Mouse (Mus musculus) heart, embryonic 12.5 days (tissue): Measurements from ENCODE around the gene H2afx. TPM values are rescaled to one million over a fixed set of nuclear protein-coding genes. Genes with fewer than 3 reads are reported as not detected.
"Not testable (repeated sequence)": the region's sequence is repeated elsewhere in the genome, so short reads cannot be mapped to it uniquely, and the experiment has no call there.

Source experiments
- ATAC-seq: fragments of 200-750 bp; cut with Nextera tagmentation; 2 replicates; pipeline ENCODE4 v1.8.0; 2017; ENCODE audit warnings: moderate TSS enrichment, moderate library complexity; ENCODE audit not compliant: insufficient number of reproducible peaks, low FRiP score
- H3K27ac ChIP-seq: fragments of 300-500 bp; sonication (generic); 2 replicates; pipeline ENCODE4 v1.5.1; 2016; ENCODE audit warnings: mild to moderate bottlenecking, moderate library complexity; ENCODE audit not compliant: poor library complexity, severe bottlenecking
- H3K27me3 ChIP-seq: fragments of 300-500 bp; sonication (generic); replicated peaks from 2 replicates; pipeline ENCODE4 v1.6.1; 2016; ENCODE audit warnings: mild to moderate bottlenecking, moderate library complexity
- H3K36me3 ChIP-seq: fragments of 300-500 bp; sonication (generic); 2 replicates; pipeline ENCODE4 v1.6.1; 2016; ENCODE audit warnings: mild to moderate bottlenecking, moderate library complexity
- H3K4me1 ChIP-seq: fragments of 300-500 bp; sonication (generic); replicated peaks from 2 replicates; pipeline ENCODE4 v1.6.1; 2016; ENCODE audit warnings: mild to moderate bottlenecking
- H3K4me2 ChIP-seq: fragments of 300-500 bp; sonication (generic); 2 replicates; pipeline ENCODE4 v1.6.1; 2016; ENCODE audit warnings: mild to moderate bottlenecking, moderate library complexity
- H3K4me3 ChIP-seq: fragments of 300-500 bp; sonication (generic); 2 replicates; pipeline ENCODE4 v1.5.1; 2016; ENCODE audit warnings: mild to moderate bottlenecking
- H3K9ac ChIP-seq: fragments of 300-500 bp; sonication (generic); 2 replicates; pipeline ENCODE4 v1.6.1; 2016; ENCODE audit warnings: mild to moderate bottlenecking, moderate library complexity
- H3K9me3 ChIP-seq: fragments of 300-500 bp; sonication (generic); replicated peaks from 2 replicates; pipeline ENCODE4 v1.6.1; 2016; ENCODE audit warnings: mild to moderate bottlenecking, moderate library complexity
- WGBS: fragments of 180-500 bp; shearing (Covaris S2); methylation state at CpG from one replicate; pipeline ENCODE4 v1.1.7; 2016; 5-methylcytosine and 5-hydroxymethylcytosine counted together
- polyA plus RNA-seq: library from polyadenylated mRNA; unstranded; fragments of >200 nt; fragmentation: Nextera tagmentation; extraction: Ambion mirVana; gene quantifications from 2 replicates; pipeline ENCODE4 v1.2.1, GENCODE M21; 2016

Gene H2afx
- polyA plus RNA-seq, 1 experiment from 2014 or later = 231 TPM

DNA sequence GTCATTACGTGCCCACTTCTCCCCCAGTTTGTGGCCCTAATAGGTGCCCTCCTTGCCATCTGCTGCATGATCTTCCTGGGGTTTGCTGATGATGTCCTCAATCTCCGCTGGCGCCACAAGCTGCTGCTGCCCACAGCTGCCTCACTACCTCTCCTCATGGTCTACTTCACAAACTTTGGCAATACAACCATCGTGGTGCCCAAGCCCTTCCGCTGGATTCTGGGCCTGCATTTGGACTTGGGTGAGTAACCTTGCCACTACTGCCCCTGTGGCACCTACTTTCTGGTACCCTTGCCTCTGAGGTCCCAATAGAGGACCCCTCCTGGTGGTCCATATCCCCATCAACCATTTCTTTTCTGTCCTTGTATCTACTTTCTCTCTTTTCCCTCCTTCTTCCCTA, 6.6 kb upstream of the H2afx start:
- no peaks in the 10 kb centered on the region for H3K27me3 ChIP-seq
- peak overlapping the region; percentile 72 for H3K4me2 ChIP-seq
- peaks cover 12% of the 10 kb centered on the region for H3K4me1 ChIP-seq
- peak overlapping the region; percentile 73 for H3K4me3 ChIP-seq
- ATAC-seq = no peak
- 90% methylated on average over 5 of the region's 5 CpGs for WGBS
- H3K9ac ChIP-seq = peak overlapping the region; percentile 90
- H3K36me3 ChIP-seq = peaks cover 43% of the 10 kb centered on the region
- peak overlapping the region; percentile 95; the same call in 1 of the 2 replicates for H3K27ac ChIP-seq
- no peaks in the 10 kb centered on the region for H3K9me3 ChIP-seq

GRCm38 (mm10) chr9:44330736-44331135, 3.8 kb upstream of the H2afx start:
- Histone ChIP-seq H3K9ac (no peak overlapping the region), H3K27me3 (no peaks in the 10 kb centered on the region), H3K4me2 (no peak overlapping the region), H3K36me3 (peaks cover 54% of the 10 kb centered on the region), H3K4me3 (no peak overlapping the region), H3K4me1 (peaks cover 10% of the 10 kb centered on the region), H3K27ac (no peak overlapping the region), H3K9me3 (no peaks in the 10 kb centered on the region)
- no peak for ATAC-seq
- WGBS = 94% methylated on average over 6 of the region's 6 CpGs

DNA sequence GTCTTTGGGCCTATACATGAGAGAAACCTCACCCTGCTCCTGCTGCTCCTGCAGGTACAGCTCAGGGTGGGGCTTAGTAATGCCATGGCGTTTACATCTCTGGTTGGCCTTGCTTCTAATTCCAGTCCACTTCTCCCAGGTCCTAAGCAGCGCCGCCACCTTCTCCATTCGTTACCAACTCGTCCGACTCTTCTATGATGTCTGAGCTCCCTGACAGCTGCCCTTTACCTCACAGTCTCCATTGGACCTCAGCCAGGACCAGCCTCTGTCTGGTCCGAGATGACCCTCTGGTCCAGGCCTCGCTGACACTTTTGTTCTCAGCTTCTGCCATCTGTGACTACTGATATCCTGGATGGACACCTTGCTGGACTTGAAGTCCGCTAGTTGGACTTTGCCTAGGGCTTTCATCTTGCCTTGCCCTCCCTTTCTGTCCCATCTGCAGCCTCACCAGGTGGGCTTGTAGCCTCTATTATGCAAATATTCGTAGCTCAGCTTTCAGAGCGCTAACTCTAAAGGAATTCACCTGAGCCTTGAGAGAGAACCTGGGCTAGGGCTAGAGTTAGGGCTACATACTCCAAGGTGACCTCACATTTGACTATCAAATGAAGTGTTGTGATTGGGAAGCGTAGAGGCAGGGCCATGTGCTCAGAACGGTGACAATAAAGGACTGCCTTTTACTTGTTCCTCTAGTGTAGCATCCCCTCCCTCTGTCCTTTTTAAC, 1.4 kb upstream of the H2afx start:
- Histone ChIP-seq H3K4me1 (peaks cover 17% of the 10 kb centered on the region), H3K4me2 (no peak overlapping the region), H3K27ac (no peak overlapping the region), H3K9ac (no peak overlapping the region), H3K36me3 (peaks cover 69% of the 10 kb centered on the region), H3K4me3 (no peak overlapping the region), H3K9me3 (no peaks in the 10 kb centered on the region), H3K27me3 (no peaks in the 10 kb centered on the region)
- ATAC-seq = no peak
- WGBS = 93% methylated on average over 13 of the region's 13 CpGs

- peak overlapping the region; percentile 69 for H3K4me2 ChIP-seq
- peak; percentile 15; the same call in 1 of the 2 replicates for ATAC-seq
Observed at GRCm38 (mm10) chr9:44335331-44336092, 1.0 kb downstream of the H2afx start.

GRCm38 (mm10) chr9:44336093-44336406, 1.6 kb downstream of the H2afx start:
- ATAC-seq = no peak
- peak overlapping the region; percentile 98 for H3K9ac ChIP-seq
- H3K27ac ChIP-seq = peak overlapping the region; percentile 99
- peaks cover 68% of the 10 kb centered on the region for H3K36me3 ChIP-seq
- peaks cover 17% of the 10 kb centered on the region for H3K4me1 ChIP-seq
- H3K9me3 ChIP-seq = no peaks in the 10 kb centered on the region
- H3K27me3 ChIP-seq = no peaks in the 10 kb centered on the region
- H3K4me2 ChIP-seq = peak overlapping the region; percentile 69
- WGBS = 4% methylated on average over 5 of the region's 5 CpGs
- H3K4me3 ChIP-seq = peak overlapping the region; percentile 95

More at GRCm38 (mm10) chr9:44335331-44336092, 1.0 kb downstream of the H2afx start:
- under 1% methylated on average over 47 of the region's 50 CpGs for WGBS
- Histone ChIP-seq H3K4me3 (peak overlapping the region; percentile 95), H3K27ac (peak overlapping the region; percentile 99), H3K9me3 (no peaks in the 10 kb centered on the region), H3K36me3 (peaks cover 68% of the 10 kb centered on the region), H3K4me1 (peaks cover 17% of the 10 kb centered on the region), H3K9ac (peak overlapping the region; percentile 98), H3K27me3 (no peaks in the 10 kb centered on the region)

DNA sequence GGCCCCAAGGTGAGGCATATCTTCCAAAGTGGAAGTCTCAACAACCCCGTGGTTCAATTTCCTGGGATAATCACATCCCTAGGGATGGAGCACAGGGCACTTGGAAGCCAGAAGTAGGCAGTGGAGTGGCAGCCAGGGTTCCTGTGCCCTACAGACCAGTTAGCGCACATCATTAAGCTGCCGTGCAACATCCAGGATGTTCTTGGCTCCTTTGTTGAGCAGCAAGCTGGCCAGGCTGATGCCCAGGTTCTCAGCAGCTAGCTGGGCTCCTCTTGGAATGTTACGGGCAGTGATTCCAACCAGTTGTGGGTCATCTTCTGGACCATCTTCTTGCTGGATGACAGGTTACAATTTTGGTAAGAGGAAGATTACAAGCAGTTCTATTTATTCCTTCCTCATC, 2.0 kb downstream of the H2afx start:
- not testable (repeated sequence) for H3K9me3 ChIP-seq, H3K27me3 ChIP-seq, ATAC-seq, H3K27ac ChIP-seq
- H3K9ac ChIP-seq = peak overlapping the region; percentile 67
- H3K4me2 ChIP-seq = peak overlapping the region; percentile 69
- peaks cover 18% of the 10 kb centered on the region for H3K4me1 ChIP-seq
- 37% methylated on average over 4 of the region's 4 CpGs for WGBS
- H3K4me3 ChIP-seq = peak overlapping the region; percentile 95
- H3K36me3 ChIP-seq = peaks cover 67% of the 10 kb centered on the region

GRCm38 (mm10) chr9:44336964-44337363, 2.5 kb downstream of the H2afx start:
- Histone ChIP-seq H3K9me3 (no peaks in the 10 kb centered on the region), H3K4me1 (peaks cover 22% of the 10 kb centered on the region), H3K27ac (no peak overlapping the region), H3K9ac (peak overlapping the region; percentile 67), H3K4me3 (peak overlapping the region; percentile 95), H3K27me3 (no peaks in the 10 kb centered on the region), H3K4me2 (peak overlapping the region; percentile 69), H3K36me3 (peaks cover 66% of the 10 kb centered on the region)
- 63% methylated on average over 3 of the region's 3 CpGs for WGBS
- ATAC-seq = no peak

GRCm38 (mm10) chr9:44337436-44338169, 3.1 kb downstream of the H2afx start:
- 60% methylated on average over 9 of the region's 9 CpGs for WGBS
- Histone ChIP-seq H3K27ac (peak overlapping the region; percentile 44), H3K9me3 (no peaks in the 10 kb centered on the region), H3K4me3 (peak overlapping the region; percentile 95), H3K4me1 (peaks cover 29% of the 10 kb centered on the region), H3K4me2 (peak overlapping the region; percentile 69), H3K9ac (peak overlapping the region; percentile 67), H3K36me3 (peaks cover 61% of the 10 kb centered on the region), H3K27me3 (no peaks in the 10 kb centered on the region)
- ATAC-seq = no peak

- H3K9me3 ChIP-seq = no peaks in the 10 kb centered on the region
- 84% methylated on average over 5 of the region's 5 CpGs for WGBS
- no peaks in the 10 kb centered on the region for H3K27me3 ChIP-seq
- no peak for ATAC-seq
- H3K36me3 ChIP-seq = peaks cover 51% of the 10 kb centered on the region
- no peak overlapping the region for H3K9ac ChIP-seq
- peak overlapping the region; percentile 69; the same call in 1 of the 2 replicates for H3K4me2 ChIP-seq
- no peak overlapping the region for H3K27ac ChIP-seq
- H3K4me3 ChIP-seq = no peak overlapping the region
- H3K4me1 ChIP-seq = peaks cover 36% of the 10 kb centered on the region
Observed at GRCm38 (mm10) chr9:44338574-44338973, 4.1 kb downstream of the H2afx start.

DNA sequence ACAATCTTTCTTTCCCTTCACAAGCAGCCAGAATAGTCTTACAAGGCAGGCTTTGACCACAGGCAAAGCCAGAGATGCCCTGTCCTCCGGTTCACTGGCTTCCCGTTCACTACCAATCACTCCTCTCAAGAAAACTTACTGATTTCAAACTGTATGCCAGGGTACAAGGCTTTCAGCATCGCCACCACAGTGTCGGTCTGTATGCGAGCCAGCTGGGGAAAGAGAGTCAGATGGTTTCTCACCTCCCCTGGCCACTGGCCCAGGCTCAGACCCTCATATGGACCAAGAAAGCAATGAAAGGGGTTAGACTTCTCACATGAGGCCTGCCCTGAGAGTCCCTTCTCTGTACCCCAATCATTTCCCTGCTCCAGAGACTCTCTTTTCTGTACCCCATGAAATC, 7.0 kb downstream of the H2afx start:
- ATAC-seq = no peak
- H3K36me3 ChIP-seq = peaks cover 48% of the 10 kb centered on the region
- peak overlapping the region; percentile 65 for H3K4me3 ChIP-seq
- no peaks in the 10 kb centered on the region for H3K9me3 ChIP-seq
- peaks cover 37% of the 10 kb centered on the region for H3K4me1 ChIP-seq
- H3K27me3 ChIP-seq = no peaks in the 10 kb centered on the region
- no peak overlapping the region for H3K4me2 ChIP-seq
- H3K9ac ChIP-seq = peak overlapping the region; percentile 74
- peak overlapping the region; percentile 98 for H3K27ac ChIP-seq
- 87% methylated on average over 5 of the region's 5 CpGs for WGBS

- WGBS = 53% methylated on average over 3 of the region's 3 CpGs
- Histone ChIP-seq H3K4me3 (peak overlapping the region; percentile 65), H3K9me3 (no peaks in the 10 kb centered on the region), H3K36me3 (peaks cover 48% of the 10 kb centered on the region), H3K27ac (peak overlapping the region; percentile 98), H3K4me1 (peaks cover 30% of the 10 kb centered on the region), H3K27me3 (no peaks in the 10 kb centered on the region), H3K4me2 (peak overlapping the region; percentile 75), H3K9ac (peak overlapping the region; percentile 74)
- ATAC-seq = peak; percentile 74
Observed at GRCm38 (mm10) chr9:44342173-44342572, 7.7 kb downstream of the H2afx start.
